Mouse (Mus musculus): ENCODE data around the gene Cdkn2d.
A peak's percentile ranks its signal among the peaks of the same experiment; 100 is the strongest.
"Not testable (repeated sequence)": the region's sequence is repeated elsewhere in the genome, so short reads cannot be mapped to it uniquely, and the experiment has no call there.

The Cdkn2d gene

GRCm38 (mm10) chr9:21291022-21291787 lies at the start of gene Cdkn2d:
Cdkn2d (minus strand) TSS chr9:21291407.
- DNase-seq (ENCODE audit: low read depth, low spot score), result peak; percentile 96

GRCm38 (mm10) chr9:21340411-21340810 lies 49.2 kb upstream of the Cdkn2d start:
- DNase-seq (ENCODE audit: low read depth, low spot score), result no peak

- no peak for DNase-seq (ENCODE audit: low read depth, low spot score)
Measured at GRCm38 (mm10) chr9:21337652-21338051, 46.4 kb upstream of the Cdkn2d start.

- no peak for DNase-seq (ENCODE audit: low read depth, low spot score)
Measured at GRCm38 (mm10) chr9:21336491-21336890, 45.3 kb upstream of the Cdkn2d start.

- no peak for DNase-seq (ENCODE audit: low read depth, low spot score)
Measured at GRCm38 (mm10) chr9:21335391-21335790, 44.2 kb upstream of the Cdkn2d start.

- no peak for DNase-seq (ENCODE audit: low read depth, low spot score)
Measured at GRCm38 (mm10) chr9:21334747-21335146, 43.5 kb upstream of the Cdkn2d start.

GRCm38 (mm10) chr9:21333523-21333922 lies 42.3 kb upstream of the Cdkn2d start:
- no peak for DNase-seq (ENCODE audit: low read depth, low spot score)

- DNase-seq (ENCODE audit: low read depth, low spot score), result no peak
Measured at GRCm38 (mm10) chr9:21332161-21333061, 41.2 kb upstream of the Cdkn2d start.

GRCm38 (mm10) chr9:21331365-21332140 lies 40.3 kb upstream of the Cdkn2d start:
- no peak for DNase-seq (ENCODE audit: low read depth, low spot score)

- DNase-seq (ENCODE audit: low read depth, low spot score), result no peak
Measured at GRCm38 (mm10) chr9:21329699-21330289, 38.6 kb upstream of the Cdkn2d start.

GRCm38 (mm10) chr9:21329041-21329440 lies 37.8 kb upstream of the Cdkn2d start:
- DNase-seq (ENCODE audit: low read depth, low spot score), result no peak

- no peak for DNase-seq (ENCODE audit: low read depth, low spot score)
Measured at GRCm38 (mm10) chr9:21328041-21328440, 36.8 kb upstream of the Cdkn2d start.

- DNase-seq (ENCODE audit: low read depth, low spot score), result no peak
Measured at GRCm38 (mm10) chr9:21327569-21327968, 36.4 kb upstream of the Cdkn2d start.

- DNase-seq (ENCODE audit: low read depth, low spot score), result no peak
Measured at GRCm38 (mm10) chr9:21324269-21324668, 33.1 kb upstream of the Cdkn2d start.

- not testable (repeated sequence) for DNase-seq (ENCODE audit: low read depth, low spot score)
Measured at GRCm38 (mm10) chr9:21322917-21323297, 31.7 kb upstream of the Cdkn2d start.

- no peak for DNase-seq (ENCODE audit: low read depth, low spot score)
Measured at GRCm38 (mm10) chr9:21322211-21322916, 31.2 kb upstream of the Cdkn2d start.

- DNase-seq (ENCODE audit: low read depth, low spot score), result no peak
Measured at GRCm38 (mm10) chr9:21321513-21321835, 30.3 kb upstream of the Cdkn2d start.

GRCm38 (mm10) chr9:21320619-21321512 lies 29.7 kb upstream of the Cdkn2d start, which contains the start of gene Slc44a2:
Slc44a2 (plus strand) TSS chr9:21320698.
- peak; percentile 65 for DNase-seq (ENCODE audit: low read depth, low spot score)

- no peak for DNase-seq (ENCODE audit: low read depth, low spot score)
Measured at GRCm38 (mm10) chr9:21320280-21320618, 29.0 kb upstream of the Cdkn2d start.

GRCm38 (mm10) chr9:21319503-21319902 lies 28.3 kb upstream of the Cdkn2d start:
- no peak for DNase-seq (ENCODE audit: low read depth, low spot score)

Data from retina, adult 2 months (tissue).